Mouse (Mus musculus): ENCODE measurements around the gene Gtf2a1l.
A peak's percentile ranks its signal among the peaks of the same experiment; 100 is the strongest.

Gene Gtf2a1l

GRCm38 (mm10) chr17:88658510-88658909, 9.9 kb upstream of the Gtf2a1l start:
- DNase-seq: peak; percentile 64

GRCm38 (mm10) chr17:88666076-88666475, 2.4 kb upstream of the Gtf2a1l start:
- DNase-seq: no peak

- no peak for DNase-seq
These were observed 1.5 kb downstream of the Gtf2a1l start for GRCm38 (mm10) chr17:88669921-88670320.

DNA sequence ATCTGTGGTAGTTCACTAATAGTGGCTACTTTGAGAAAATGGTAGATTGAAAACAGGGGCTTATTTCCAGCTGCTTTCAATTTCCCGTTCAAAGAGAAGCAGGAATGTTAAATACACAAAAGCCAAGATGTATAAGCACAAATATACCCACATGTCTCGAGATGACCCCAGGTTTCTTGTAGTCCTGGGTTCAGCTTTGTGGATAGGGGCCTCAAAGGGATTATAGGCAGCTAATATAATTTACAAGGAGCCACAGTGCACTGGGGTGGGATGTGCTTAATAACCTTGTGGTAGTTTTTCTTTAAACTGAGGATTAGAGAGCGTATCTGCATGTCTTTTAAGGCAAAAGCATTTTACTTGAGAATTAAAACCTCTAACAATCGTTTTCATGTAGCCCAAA, 2.3 kb downstream of the Gtf2a1l start:
- DNase-seq: no peak

DNA sequence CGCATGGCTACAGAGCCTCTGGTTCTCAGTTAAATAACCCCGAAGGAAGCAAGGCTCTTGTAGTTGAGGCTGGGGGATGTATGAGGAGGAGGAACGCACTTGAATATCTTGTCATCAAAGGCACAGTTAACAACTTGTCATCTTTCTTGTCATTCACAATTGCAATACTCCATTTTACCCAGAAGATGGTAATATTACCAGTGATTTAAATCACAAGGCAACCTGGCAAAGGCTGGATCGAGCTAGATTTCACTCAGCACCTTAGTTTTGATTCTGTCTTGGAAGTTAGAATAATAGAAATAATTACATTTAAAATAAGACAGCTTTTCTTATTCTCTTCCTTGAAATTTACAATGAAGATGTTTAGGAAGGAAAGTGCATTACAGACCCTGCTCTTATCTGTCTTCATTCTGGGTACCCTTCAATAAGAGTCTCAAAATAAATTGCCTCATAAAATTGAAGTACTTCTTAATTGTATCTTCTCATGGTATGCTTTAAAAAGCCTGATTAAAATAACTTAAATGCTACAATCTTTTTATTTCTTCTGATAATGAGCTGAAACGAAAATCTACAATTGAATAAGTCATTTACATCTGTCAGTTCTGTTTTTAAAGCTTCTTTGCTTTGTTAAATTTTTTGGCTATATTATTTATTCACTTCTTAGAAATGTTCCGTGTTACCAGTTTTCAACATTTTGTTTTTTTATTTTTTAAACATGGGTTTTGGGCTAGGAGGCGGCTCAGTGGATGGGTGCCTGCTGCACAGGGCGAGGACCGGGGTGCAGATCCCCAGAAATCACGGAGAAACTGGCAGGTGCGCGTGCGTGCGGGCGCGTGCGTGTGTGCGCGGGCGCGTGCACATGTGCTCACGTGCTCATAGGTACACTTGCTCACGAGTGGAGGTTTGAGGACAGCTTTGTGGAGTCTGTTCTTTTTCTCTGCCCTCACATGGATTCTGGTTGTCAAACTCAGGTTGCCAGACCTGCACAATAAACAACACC, 7.2 kb downstream of the Gtf2a1l start:
- DNase-seq: no peak

DNA sequence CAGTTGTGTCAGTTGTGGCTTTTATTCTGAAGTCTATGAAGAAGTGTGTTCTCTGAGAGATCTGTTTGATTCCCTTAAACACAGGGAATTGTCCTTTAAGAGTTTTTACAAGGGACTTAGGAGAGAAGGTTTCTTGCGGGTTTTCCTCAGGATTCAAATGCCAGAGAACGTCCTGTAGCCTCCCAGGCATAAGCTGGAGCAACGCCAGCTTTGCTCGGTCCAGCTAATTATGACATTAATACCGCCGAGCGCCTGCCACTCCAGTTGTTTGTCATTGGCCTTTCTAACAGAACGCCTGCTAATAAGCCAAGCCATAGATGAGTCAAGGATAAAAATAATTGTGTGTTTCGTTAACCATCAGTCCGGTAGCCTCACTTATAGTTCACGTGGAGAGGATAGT, 19.8 kb downstream of the Gtf2a1l start:
- no peak for DNase-seq

DNA sequence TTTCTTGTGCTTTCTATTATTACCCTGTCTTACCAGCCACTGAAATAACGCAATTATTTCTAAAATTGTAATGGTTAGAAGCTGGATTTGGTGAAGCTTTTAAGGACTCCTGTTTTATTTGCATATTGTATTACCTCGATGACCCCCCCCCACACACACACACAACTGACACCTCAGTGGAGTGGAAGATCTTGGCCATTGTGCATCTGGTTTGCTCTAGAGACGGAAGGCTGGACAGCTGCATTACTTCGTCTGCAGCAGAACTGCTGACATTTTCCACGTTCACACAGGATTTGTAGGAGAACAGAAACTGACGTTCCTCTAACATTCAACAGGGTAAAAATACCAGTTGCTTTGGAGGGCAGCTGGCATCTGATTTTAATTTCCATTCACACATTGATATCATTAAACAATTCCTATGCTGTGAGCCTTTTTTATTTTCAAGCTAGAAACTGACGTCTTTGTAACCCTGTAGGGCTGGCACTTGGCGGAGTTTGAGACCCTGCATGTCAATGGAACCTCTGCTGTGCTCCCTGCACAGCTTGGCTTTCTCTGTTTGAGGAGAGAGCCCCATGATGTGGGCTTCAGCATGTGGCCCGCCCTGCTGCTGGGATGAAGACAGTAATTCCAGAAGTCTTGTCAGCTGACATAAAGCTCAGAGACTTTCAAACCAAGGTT, 28.3 kb downstream of the Gtf2a1l start:
- DNase-seq: peak; percentile 37

DNA sequence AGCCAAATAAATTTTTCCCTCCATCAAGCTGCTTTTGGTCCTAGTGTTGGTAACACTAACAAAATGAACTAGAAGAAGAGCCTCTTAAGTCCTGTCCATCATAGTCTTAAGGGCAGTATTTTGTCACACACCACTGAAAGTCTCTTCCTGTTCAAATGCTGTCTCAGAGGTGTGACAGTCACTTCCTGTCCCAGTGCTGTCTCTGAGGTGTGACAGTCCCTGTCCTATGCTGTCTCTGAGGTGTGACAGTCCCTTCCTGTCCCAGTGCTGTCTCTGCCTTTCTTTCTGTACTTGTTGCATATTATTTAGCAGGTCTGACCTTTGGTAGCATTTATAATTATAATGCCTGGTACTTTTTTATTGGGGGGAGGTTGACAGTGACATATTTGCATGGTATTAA, 32.4 kb downstream of the Gtf2a1l start:
- DNase-seq: no peak

DNA sequence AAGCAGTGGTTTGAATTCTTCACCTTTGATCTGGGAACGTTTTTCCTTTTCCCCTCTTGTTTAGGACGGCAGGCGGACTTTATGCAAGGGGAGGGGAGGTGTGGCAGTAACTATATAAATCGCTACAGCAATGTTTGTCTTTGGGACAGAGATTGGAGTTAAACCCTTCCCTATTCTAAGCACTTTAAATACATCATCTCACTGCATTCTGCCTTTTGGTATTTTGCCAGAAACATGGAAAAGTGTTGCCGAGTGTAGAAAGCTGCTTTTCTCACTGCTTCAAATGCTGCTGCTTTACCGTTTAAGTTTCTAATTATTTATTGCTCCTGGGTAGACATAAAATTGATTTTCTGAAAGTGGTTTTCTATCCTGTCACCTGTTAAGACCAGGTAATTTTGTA, 33.9 kb downstream of the Gtf2a1l start:
- no peak for DNase-seq

GRCm38 (mm10) chr17:88703112-88703511, 34.7 kb downstream of the Gtf2a1l start:
- DNase-seq: no peak

GRCm38 (mm10) chr17:88706231-88706649, 37.8 kb downstream of the Gtf2a1l start:
- no peak for DNase-seq

- no peak for DNase-seq
These were observed 81.2 kb downstream of the Gtf2a1l start for GRCm38 (mm10) chr17:88749646-88750045.

DNA sequence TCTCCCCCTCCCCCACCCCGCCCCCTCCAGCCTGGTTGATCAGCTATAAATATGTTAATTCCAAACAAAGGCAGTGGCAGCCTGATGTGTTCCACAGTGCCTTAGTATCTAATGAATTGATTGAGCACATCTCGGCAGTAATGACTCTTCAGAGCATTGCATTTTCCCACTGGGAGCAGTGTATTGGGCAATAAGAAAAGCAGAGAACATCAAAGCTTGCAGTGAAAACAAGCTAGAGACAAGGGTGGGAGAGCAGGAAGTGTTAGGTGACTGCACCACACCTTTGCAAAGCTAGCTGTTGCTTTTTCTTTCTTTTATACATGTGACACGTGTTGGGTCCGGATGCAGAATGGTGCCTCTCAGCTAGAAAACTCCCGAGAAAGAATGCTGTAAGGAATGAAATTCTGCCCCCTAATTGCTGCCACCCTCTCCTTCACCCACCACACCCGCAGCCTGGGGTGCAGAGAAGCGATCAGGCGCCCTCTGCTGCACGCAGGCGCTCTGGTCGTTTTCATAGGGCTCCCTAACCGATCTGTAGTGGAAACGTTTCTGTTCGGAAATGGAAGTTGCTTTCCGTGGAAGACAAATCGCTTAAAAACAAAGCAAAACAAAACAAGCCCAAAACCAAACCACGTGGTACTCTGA, 84.5 kb downstream of the Gtf2a1l start:
- DNase-seq: no peak

DNA sequence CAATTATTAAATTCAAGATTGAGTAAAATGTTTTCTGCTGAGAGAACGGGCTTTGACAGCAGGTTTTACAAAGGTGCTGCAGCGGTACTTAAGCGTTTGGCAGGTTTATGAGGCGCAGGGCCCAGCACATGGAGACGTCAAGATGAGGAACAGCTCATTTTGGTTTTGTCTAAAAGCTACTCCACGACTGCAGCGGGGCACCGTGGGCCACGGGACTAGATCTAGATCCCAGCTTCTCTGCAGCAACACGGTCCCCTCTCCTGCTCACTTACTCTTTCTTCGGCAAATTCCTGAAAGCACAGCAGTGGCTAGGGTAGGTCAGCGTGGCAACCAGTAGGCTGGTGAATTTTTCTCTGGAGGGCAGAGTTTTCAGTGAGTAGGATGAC, 85.0 kb downstream of the Gtf2a1l start:
- no peak for DNase-seq

GRCm38 (mm10) chr17:88755776-88756175, 87.3 kb downstream of the Gtf2a1l start:
- peak; percentile 16 for DNase-seq

DNA sequence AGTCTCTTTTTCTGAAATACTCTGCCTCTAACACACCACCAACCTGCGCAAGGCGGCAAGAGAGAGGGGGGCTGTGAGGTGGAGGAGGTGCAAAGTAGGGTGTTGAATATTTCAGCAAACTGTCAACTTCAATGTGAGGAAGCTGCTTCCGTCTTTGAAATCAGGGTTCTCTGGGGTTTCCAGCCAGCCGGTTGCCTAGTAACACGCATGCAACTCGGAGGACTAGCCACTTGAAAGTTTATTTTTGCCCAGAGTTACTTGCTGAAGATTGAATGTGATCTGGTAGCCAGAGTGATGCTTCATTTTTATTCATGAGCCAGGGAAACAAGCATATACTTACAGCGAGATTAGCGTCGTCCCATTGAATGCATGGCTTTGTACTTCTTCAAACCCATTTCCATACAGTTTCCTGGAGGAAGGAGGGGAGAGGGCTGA, 89.6 kb downstream of the Gtf2a1l start:
- DNase-seq: peak; percentile 78

- DNase-seq: peak; percentile 71
These were observed 95.1 kb downstream of the Gtf2a1l start for GRCm38 (mm10) chr17:88763396-88764135.

DNA sequence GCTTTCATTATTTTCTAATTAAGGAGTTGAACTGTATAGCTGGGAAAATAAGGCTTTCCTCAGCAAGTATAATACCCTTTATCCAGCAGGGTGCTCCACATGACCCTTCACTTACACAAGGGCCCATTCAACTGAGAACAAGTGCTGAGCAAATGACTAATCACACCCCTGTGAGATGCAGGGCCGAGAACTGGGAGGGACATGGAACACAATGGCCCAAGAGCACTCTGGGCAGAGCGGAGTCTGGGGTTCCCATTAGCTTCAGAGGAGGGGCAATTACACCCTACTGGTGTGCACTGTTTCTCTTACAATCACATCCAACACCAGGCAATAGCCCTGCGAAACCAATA, 95.7 kb downstream of the Gtf2a1l start:
- peak; percentile 50 for DNase-seq
